Mouse (Mus musculus): Measurements from ENCODE around the gene Gmppb. TPM values are rescaled to one million over a fixed set of nuclear protein-coding genes. Genes with fewer than 3 reads are reported as not detected.
"Not testable (repeated sequence)": the region's sequence is repeated elsewhere in the genome, so short reads cannot be mapped to it uniquely, and the experiment has no call there.

Gene Gmppb
- 23.3 and 26.1 TPM in 2 replicates for polyA plus RNA-seq (2016; fragmentation: Nextera tagmentation; extraction: Ambion mirVana)

- Histone ChIP-seq H3K4me1 (peaks cover 42% of the 10 kb centered on the region), H3K36me3 (replicated peaks) (peaks cover 65% of the 10 kb centered on the region), H3K9me3 (no peaks in the 10 kb centered on the region), H3K27me3 (replicated peaks; ENCODE audit: low read depth, poor library complexity, severe bottlenecking) (no peaks in the 10 kb centered on the region), H3K27ac (replicated peaks) (peak within 1 kb of the TSS; percentile 82), H3K4me3 (peak within 1 kb of the TSS; percentile 87)
- peak; percentile 97 for DNase-seq (ENCODE audit: low spot score)
- WGBS: under 1% methylated on average over 39 of the region's 39 CpGs
These were observed at the start of gene Gmppb for GRCm38 (mm10) chr9:108049016-108049455. Gene Gmppb (plus strand): TSS chr9:108049242.

- peaks cover 9% of the 10 kb centered on the region for H3K36me3 ChIP-seq (replicated peaks)
- peaks cover 27% of the 10 kb centered on the region for H3K4me1 ChIP-seq
- no peaks in the 10 kb centered on the region for H3K27me3 ChIP-seq (replicated peaks; ENCODE audit: low read depth, poor library complexity, severe bottlenecking)
- H3K4me3 ChIP-seq: peak within 1 kb of the TSS; percentile 97
- DNase-seq (ENCODE audit: low spot score): peak; percentile 99
- WGBS: under 1% methylated on average over 51 of the region's 51 CpGs
- H3K27ac ChIP-seq (replicated peaks): peak within 1 kb of the TSS; percentile 97
- H3K9me3 ChIP-seq: no peaks in the 10 kb centered on the region
These were observed 46.9 kb upstream of the Gmppb start, which contains the start of gene Ip6k1 for GRCm38 (mm10) chr9:108001922-108002770. Gene Ip6k1 (plus strand): TSS chr9:108002501.

GRCm38 (mm10) chr9:108002778-108003530, 46.1 kb upstream of the Gmppb start:
- no peak for DNase-seq (ENCODE audit: low spot score)
- peaks cover 10% of the 10 kb centered on the region for H3K36me3 ChIP-seq (replicated peaks)
- H3K4me3 ChIP-seq: peak overlapping the region; percentile 97
- peaks cover 27% of the 10 kb centered on the region for H3K4me1 ChIP-seq
- H3K27ac ChIP-seq (replicated peaks): peak overlapping the region; percentile 97
- under 1% methylated on average over 50 of the region's 50 CpGs for WGBS
- H3K27me3 ChIP-seq (replicated peaks; ENCODE audit: low read depth, poor library complexity, severe bottlenecking): no peaks in the 10 kb centered on the region
- H3K9me3 ChIP-seq: no peaks in the 10 kb centered on the region

- Histone ChIP-seq H3K36me3 (replicated peaks) (peaks cover 16% of the 10 kb centered on the region), H3K27me3 (replicated peaks; ENCODE audit: low read depth, poor library complexity, severe bottlenecking) (no peaks in the 10 kb centered on the region), H3K4me1 (peaks cover 27% of the 10 kb centered on the region), H3K9me3 (no peaks in the 10 kb centered on the region), H3K4me3 (peak overlapping the region; percentile 97), H3K27ac (replicated peaks) (peak overlapping the region; percentile 97)
- peak; percentile 21 for DNase-seq (ENCODE audit: low spot score)
- 23% methylated on average over 8 of the region's 8 CpGs for WGBS
These were observed 45.5 kb upstream of the Gmppb start for GRCm38 (mm10) chr9:108003531-108003890.

GRCm38 (mm10) chr9:108008041-108008440, 41.0 kb upstream of the Gmppb start:
- no peak for DNase-seq (ENCODE audit: low spot score)
- no peak overlapping the region for H3K27ac ChIP-seq (replicated peaks)
- no peaks in the 10 kb centered on the region for H3K27me3 ChIP-seq (replicated peaks; ENCODE audit: low read depth, poor library complexity, severe bottlenecking)
- 93% methylated on average over 5 of the region's 5 CpGs for WGBS
- H3K4me1 ChIP-seq: peaks cover 19% of the 10 kb centered on the region
- H3K9me3 ChIP-seq: no peaks in the 10 kb centered on the region
- H3K4me3 ChIP-seq: no peak overlapping the region
- H3K36me3 ChIP-seq (replicated peaks): peaks cover 44% of the 10 kb centered on the region

GRCm38 (mm10) chr9:108010385-108010784, 38.7 kb upstream of the Gmppb start:
- H3K4me1 ChIP-seq: no peaks in the 10 kb centered on the region
- no peak overlapping the region for H3K27ac ChIP-seq (replicated peaks)
- peaks cover 54% of the 10 kb centered on the region for H3K36me3 ChIP-seq (replicated peaks)

GRCm38 (mm10) chr9:108013577-108013976, 35.5 kb upstream of the Gmppb start:
- DNase-seq (ENCODE audit: low spot score); H3K9me3 ChIP-seq; H3K4me3 ChIP-seq; H3K27me3 ChIP-seq (replicated peaks; ENCODE audit: low read depth, poor library complexity, severe bottlenecking); H3K27ac ChIP-seq (replicated peaks); H3K4me1 ChIP-seq: not testable (repeated sequence)
- WGBS: 95% methylated on average over 2 of the region's 2 CpGs
- peaks cover 70% of the 10 kb centered on the region for H3K36me3 ChIP-seq (replicated peaks)

More at GRCm38 (mm10) chr9:108010385-108010784, 38.7 kb upstream of the Gmppb start:
- H3K9me3 ChIP-seq: no peaks in the 10 kb centered on the region
- no peak overlapping the region for H3K4me3 ChIP-seq
- DNase-seq (ENCODE audit: low spot score): no peak
- H3K27me3 ChIP-seq (replicated peaks; ENCODE audit: low read depth, poor library complexity, severe bottlenecking): no peaks in the 10 kb centered on the region

GRCm38 (mm10) chr9:108017127-108017526, 31.9 kb upstream of the Gmppb start:
- 86% methylated on average over 3 of the region's 3 CpGs for WGBS
- no peak for DNase-seq (ENCODE audit: low spot score)
- Histone ChIP-seq H3K4me3 (no peak overlapping the region), H3K4me1 (no peaks in the 10 kb centered on the region), H3K27ac (replicated peaks) (no peak overlapping the region), H3K27me3 (replicated peaks; ENCODE audit: low read depth, poor library complexity, severe bottlenecking) (no peaks in the 10 kb centered on the region), H3K9me3 (no peaks in the 10 kb centered on the region), H3K36me3 (replicated peaks) (peaks cover 55% of the 10 kb centered on the region)

- no peak overlapping the region for H3K4me3 ChIP-seq
- peaks cover 44% of the 10 kb centered on the region for H3K36me3 ChIP-seq (replicated peaks)
- no peaks in the 10 kb centered on the region for H3K4me1 ChIP-seq
- 88% methylated on average over 1 of the region's 1 CpGs for WGBS
- no peak overlapping the region for H3K27ac ChIP-seq (replicated peaks)
- no peak for DNase-seq (ENCODE audit: low spot score)
- H3K27me3 ChIP-seq (replicated peaks; ENCODE audit: low read depth, poor library complexity, severe bottlenecking): no peaks in the 10 kb centered on the region
- H3K9me3 ChIP-seq: no peaks in the 10 kb centered on the region
These were observed 28.3 kb upstream of the Gmppb start for GRCm38 (mm10) chr9:108020741-108021140.

- Histone ChIP-seq H3K27me3 (replicated peaks; ENCODE audit: low read depth, poor library complexity, severe bottlenecking) (no peaks in the 10 kb centered on the region), H3K4me1 (no peaks in the 10 kb centered on the region), H3K27ac (replicated peaks) (no peak overlapping the region), H3K4me3 (no peak overlapping the region), H3K36me3 (replicated peaks) (peaks cover 51% of the 10 kb centered on the region), H3K9me3 (no peaks in the 10 kb centered on the region)
- 94% methylated on average over 3 of the region's 3 CpGs for WGBS
- no peak for DNase-seq (ENCODE audit: low spot score)
These were observed 25.8 kb upstream of the Gmppb start for GRCm38 (mm10) chr9:108023216-108023615.

- 90% methylated on average over 3 of the region's 3 CpGs for WGBS
- no peaks in the 10 kb centered on the region for H3K27me3 ChIP-seq (replicated peaks; ENCODE audit: low read depth, poor library complexity, severe bottlenecking)
- H3K36me3 ChIP-seq (replicated peaks): peaks cover 70% of the 10 kb centered on the region
- H3K4me3 ChIP-seq: no peak overlapping the region
- no peaks in the 10 kb centered on the region for H3K9me3 ChIP-seq
- no peak overlapping the region for H3K27ac ChIP-seq (replicated peaks)
- H3K4me1 ChIP-seq: no peaks in the 10 kb centered on the region
- no peak for DNase-seq (ENCODE audit: low spot score)
These were observed 22.5 kb upstream of the Gmppb start for GRCm38 (mm10) chr9:108026584-108026983.

- no peak for DNase-seq (ENCODE audit: low spot score)
- H3K36me3 ChIP-seq (replicated peaks): peaks cover 83% of the 10 kb centered on the region
- H3K4me3 ChIP-seq: no peak overlapping the region
- no peak overlapping the region for H3K27ac ChIP-seq (replicated peaks)
- no peaks in the 10 kb centered on the region for H3K9me3 ChIP-seq
- H3K4me1 ChIP-seq: no peaks in the 10 kb centered on the region
- 98% methylated on average over 3 of the region's 3 CpGs for WGBS
- no peaks in the 10 kb centered on the region for H3K27me3 ChIP-seq (replicated peaks; ENCODE audit: low read depth, poor library complexity, severe bottlenecking)
These were observed 21.2 kb upstream of the Gmppb start for GRCm38 (mm10) chr9:108027867-108028266.

Measured in embryonic facial prominence, embryonic 10.5 days (tissue).